In the genomic region with DNA sequence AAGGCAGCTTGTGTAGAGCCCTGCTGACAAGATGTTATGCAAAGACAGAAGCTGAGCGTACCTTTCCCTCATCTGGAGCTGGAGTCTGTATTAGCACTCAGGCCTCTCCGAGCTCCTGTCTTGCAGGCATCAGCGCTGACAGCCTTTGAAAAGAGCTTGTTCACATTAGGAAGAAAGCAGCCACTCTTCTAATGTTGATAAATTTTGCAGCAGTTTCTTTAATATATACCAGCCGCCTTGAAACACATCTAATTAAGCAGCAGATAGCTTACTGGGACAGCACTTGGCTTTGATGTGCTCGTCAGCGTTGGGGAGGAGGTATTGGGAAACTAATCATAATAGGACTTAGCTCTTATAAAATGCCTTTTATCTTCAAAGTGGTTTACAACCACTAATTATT, we compare ENCODE assay signal across 12 mouse cellular contexts.
"Had no signal": no experiment of that assay in that cellular context is flagged by ENCODE, and none has a peak within 500 bp of the region (broad histone marks: within the 10 kb centered on the region; RNA-seq: fewer than 3 reads in every experiment).

No protein-coding gene starts in this region.

- H3K4me1 ChIP-seq: neural tube, embryonic 12.5 days; stomach, embryonic 15.5 days had no signal

- H3K9ac ChIP-seq: limb, embryonic 12.5 days; liver, embryonic 14.5 days; neural tube, embryonic 12.5 days; stomach, embryonic 15.5 days had no signal

- H3K27me3 ChIP-seq: neural tube, embryonic 12.5 days; stomach, embryonic 15.5 days had no signal

- H3K9me3 ChIP-seq: neural tube, embryonic 12.5 days; stomach, embryonic 15.5 days had no signal

- H3K4me3 ChIP-seq: layer of hippocampus, adult 2 months; limb, embryonic 12.5 days; neural tube, embryonic 12.5 days; stomach, embryonic 15.5 days had no signal

- H3K36me3 ChIP-seq: limb, embryonic 12.5 days; neural tube, embryonic 12.5 days; stomach, embryonic 15.5 days had no signal

- H3K27ac ChIP-seq: layer of hippocampus, adult 2 months; limb, embryonic 12.5 days; liver, embryonic 14.5 days; neural tube, embryonic 12.5 days; stomach, embryonic 15.5 days had no signal

- H3K4me2 ChIP-seq: limb, embryonic 12.5 days; neural tube, embryonic 12.5 days; stomach, embryonic 15.5 days had no signal

- DNase-seq: kidney, postnatal 10 days; kidney, postnatal 4 days; liver; lung, adult 18-20 months; right cerebral cortex, postnatal 14 days; thymus, adult 2 months; thymus, postnatal 25 days had no signal
